Mouse (Mus musculus) layer of hippocampus, postnatal 36 days (tissue): ENCODE data around the gene Spred2. TPM values are rescaled to one million over a fixed set of nuclear protein-coding genes. Genes with fewer than 3 reads are reported as not detected.
"Not testable (repeated sequence)": the region's sequence is repeated elsewhere in the genome, so short reads cannot be mapped to it uniquely, and the experiment has no call there.

Experiments used
- DNase-seq, 2 experiments: peaks; one replicate each; pipeline ENCODE4 v3.0.0; 2022
- total RNA-seq, 2 experiments: library from RNA; stranded (reverse); gene quantifications; 2 replicates each; pipeline ENCODE4 v1.2.3; 2021

Gene Spred2
- total RNA-seq, 2 experiments from 2014 or later = 94.2 to 95.2 TPM

DNA sequence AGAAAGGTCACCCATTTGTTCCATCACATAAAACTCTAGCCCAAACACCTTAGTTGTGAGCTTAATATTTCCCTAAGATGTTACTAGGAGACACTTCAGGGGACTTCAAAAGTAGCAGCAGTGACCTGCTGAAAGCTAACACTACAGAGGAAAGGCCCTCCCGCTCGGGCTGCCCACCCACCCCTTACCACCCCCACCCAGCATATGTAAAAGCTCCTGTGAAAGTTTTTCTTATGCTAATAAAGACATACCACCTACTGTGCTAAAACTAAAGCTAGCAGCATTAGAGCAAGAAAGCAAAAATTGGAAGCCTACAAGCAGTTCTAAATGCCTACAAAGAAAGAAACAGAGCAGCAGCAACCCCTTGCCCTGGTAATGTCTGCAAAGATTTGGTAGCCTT, 139.9 kb downstream of the Spred2 start:
- not testable (repeated sequence) for DNase-seq

- no peak for DNase-seq
Observed at GRCm38 (mm10) chr11:20064926-20065325, 140.8 kb downstream of the Spred2 start.

DNA sequence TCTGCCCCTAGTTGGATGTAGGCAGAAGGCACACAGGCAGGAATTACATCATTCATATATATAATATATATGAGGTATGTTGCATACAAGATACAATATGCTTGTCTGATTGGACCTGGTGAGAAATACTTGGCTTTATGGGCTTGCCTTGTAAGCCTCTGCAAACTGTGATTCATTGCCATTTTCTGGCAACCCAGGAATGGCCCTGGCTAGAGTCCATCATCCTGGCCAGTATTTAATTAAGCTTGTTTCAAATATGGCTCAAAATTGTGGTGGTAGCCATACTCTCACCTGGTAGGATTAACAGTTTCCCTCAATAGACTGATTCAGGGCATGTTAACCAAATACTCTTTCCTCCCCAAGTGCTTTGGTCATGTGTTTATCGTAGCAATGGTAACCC, 141.9 kb downstream of the Spred2 start:
- no peak for DNase-seq

DNA sequence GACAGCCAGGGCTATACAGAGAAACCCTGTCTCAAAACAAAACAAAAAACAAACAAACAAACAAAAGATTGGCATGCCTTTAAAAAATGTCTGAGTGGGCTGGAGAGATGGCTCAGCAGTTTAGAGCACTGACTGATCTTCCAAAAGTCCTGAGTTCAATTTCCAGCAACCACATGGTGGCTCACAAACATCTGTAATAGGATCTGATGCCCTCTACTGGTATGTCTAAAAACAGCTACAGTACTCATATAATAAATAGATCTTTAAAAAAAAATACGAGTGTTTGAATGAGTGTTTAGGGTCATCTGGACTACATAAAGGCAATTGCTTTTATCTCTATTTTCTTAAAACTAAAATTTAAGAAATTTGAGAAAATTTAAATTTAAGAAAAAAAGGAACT, 143.3 kb downstream of the Spred2 start:
- DNase-seq = no peak

DNA sequence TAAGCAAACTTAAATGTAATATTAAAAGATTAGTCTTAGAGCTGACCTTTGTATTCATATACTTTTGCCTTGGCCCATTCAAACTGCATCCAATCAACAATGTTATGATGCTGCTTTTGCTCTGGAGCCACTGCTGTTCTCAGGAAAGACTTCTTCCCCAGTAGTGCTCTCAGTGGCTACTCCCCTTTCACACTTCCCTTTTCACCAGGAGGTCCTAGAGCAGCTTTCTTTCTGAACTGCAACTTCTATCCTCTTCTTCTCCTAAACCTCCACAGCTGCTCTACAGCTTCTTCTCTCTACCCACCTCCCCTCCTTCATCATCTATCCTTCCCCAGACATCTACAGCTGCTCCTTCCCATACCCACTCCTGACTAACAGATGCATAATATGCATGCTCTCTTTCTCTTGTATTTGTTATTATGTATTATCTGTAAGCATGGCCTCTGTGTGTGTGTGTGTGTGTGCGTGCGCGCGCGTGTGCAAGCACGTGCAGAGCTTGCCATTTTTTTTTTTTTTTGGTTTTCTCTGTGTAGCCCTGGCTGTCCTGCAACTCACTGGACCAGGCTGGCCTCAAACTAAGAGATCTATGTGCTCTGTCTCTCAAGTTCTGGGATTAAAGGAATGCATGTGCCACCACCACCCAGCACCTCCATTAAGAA, 144.3 kb downstream of the Spred2 start:
- DNase-seq = no peak

DNA sequence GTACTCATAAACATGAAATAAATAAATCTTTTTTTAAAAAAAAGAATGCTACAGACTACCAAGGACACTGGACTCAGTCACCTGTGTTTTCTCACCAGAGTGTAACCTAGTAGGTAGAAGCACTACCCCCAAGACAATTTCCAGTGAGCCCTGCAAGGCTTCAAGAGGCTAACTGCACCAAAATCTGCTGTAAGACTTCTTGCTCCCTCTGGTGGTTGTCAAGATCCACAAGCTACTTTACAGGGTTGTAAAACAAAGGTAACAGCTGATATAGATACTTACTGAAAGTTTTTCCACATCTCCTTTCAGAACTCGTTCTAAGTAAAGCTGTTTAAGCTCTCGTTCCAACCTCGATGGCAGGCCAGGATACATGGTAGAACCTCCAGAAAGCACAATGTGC, 148.0 kb downstream of the Spred2 start:
- no peak for DNase-seq

- no peak for DNase-seq
Observed at GRCm38 (mm10) chr11:20072826-20073225, 148.7 kb downstream of the Spred2 start.

Other genes starting within 250 kb of the Spred2 start
- 100 to 1,000 TPM; 341 to 358 TPM for gene Actr2, start 188.5 kb downstream of the Spred2 start, total RNA-seq